Mouse (Mus musculus) adrenal gland, adult 2 months (tissue): ENCODE measurements around the gene Ak5. TPM values are rescaled to one million over a fixed set of nuclear protein-coding genes. Genes with fewer than 3 reads are reported as not detected.
"Not testable (repeated sequence)": the region's sequence is repeated elsewhere in the genome, so short reads cannot be mapped to it uniquely, and the experiment has no call there.

ENCODE experiments used
- DNase-seq: peaks from one replicate; pipeline ENCODE4 v3.0.0; 2021
- long read RNA-seq: library from polyadenylated mRNA; stranded (forward); transcript quantifications from one replicate; pipeline ENCODE4 v2.0.0, GENCODE M21; 2021
- polyA plus RNA-seq: library from polyadenylated mRNA; depleted of rRNA; stranded (reverse); fragments of >200 nt; gene quantifications from 2 replicates; pipeline ENCODE4 v1.2.3, GENCODE M21; 2012; rRNA removed
- total RNA-seq, 2 experiments: library from RNA; stranded (reverse); gene quantifications; 2 replicates each; pipeline ENCODE4 v1.2.3; 2021

Ak5 gene
- total RNA-seq (1 to 10 TPM; 3.2 to 4.8 TPM), polyA plus RNA-seq (0.48 and 0.72 TPM in 2 replicates)
- long read RNA-seq, transcript Ak5-201 (14 exons, 3,323 nt) = major isoform, 5 of 5 reads
- long read RNA-seq, partial matches to known transcripts = 0 of 5 reads
- long read RNA-seq, other reads (novel, unspliced or antisense) = 0 of 5 reads

GRCm38 (mm10) chr3:152668239-152668638 lies at the start of gene Ak5:
Gene Ak5, minus strand, starts transcription at chr3:152668360.
- DNase-seq = no peak

- DNase-seq = peak; percentile 94
These were observed 46.1 kb upstream of the Ak5 start, which contains the start of gene Pigk for GRCm38 (mm10) chr3:152713991-152714902. Gene Pigk, plus strand, starts transcription at chr3:152714100.

GRCm38 (mm10) chr3:152712957-152713356 lies 44.8 kb upstream of the Ak5 start:
- no peak for DNase-seq

GRCm38 (mm10) chr3:152709936-152710335 lies 41.8 kb upstream of the Ak5 start:
- no peak for DNase-seq

GRCm38 (mm10) chr3:152707321-152707823 lies 39.2 kb upstream of the Ak5 start:
- DNase-seq = peak; percentile 13

GRCm38 (mm10) chr3:152706901-152707300 lies 38.7 kb upstream of the Ak5 start:
- DNase-seq = no peak

GRCm38 (mm10) chr3:152705826-152706225 lies 37.7 kb upstream of the Ak5 start:
- DNase-seq = no peak

- DNase-seq = no peak
These were observed 34.2 kb upstream of the Ak5 start for GRCm38 (mm10) chr3:152702274-152702843.

GRCm38 (mm10) chr3:152701536-152701935 lies 33.4 kb upstream of the Ak5 start:
- DNase-seq = not testable (repeated sequence)

GRCm38 (mm10) chr3:152699261-152699660 lies 31.1 kb upstream of the Ak5 start:
- DNase-seq = no peak

GRCm38 (mm10) chr3:152698017-152698416 lies 29.9 kb upstream of the Ak5 start:
- no peak for DNase-seq

- no peak for DNase-seq
These were observed 26.8 kb upstream of the Ak5 start for GRCm38 (mm10) chr3:152694950-152695349.

GRCm38 (mm10) chr3:152689105-152689504 lies 20.9 kb upstream of the Ak5 start:
- peak; percentile 15 for DNase-seq

- DNase-seq = no peak
These were observed 20.4 kb upstream of the Ak5 start for GRCm38 (mm10) chr3:152688532-152688931.

- no peak for DNase-seq
These were observed 6.5 kb upstream of the Ak5 start for GRCm38 (mm10) chr3:152674663-152675062.

- DNase-seq = no peak
These were observed 1.6 kb upstream of the Ak5 start for GRCm38 (mm10) chr3:152669783-152670182.

GRCm38 (mm10) chr3:152668793-152669192 lies 633 bp upstream of the Ak5 start:
- no peak for DNase-seq

- peak; percentile 28 for DNase-seq
These were observed 576 bp downstream of the Ak5 start for GRCm38 (mm10) chr3:152667356-152668211.

GRCm38 (mm10) chr3:152666991-152667355 lies 1.2 kb downstream of the Ak5 start:
- no peak for DNase-seq

GRCm38 (mm10) chr3:152658592-152658991 lies 9.6 kb downstream of the Ak5 start:
- no peak for DNase-seq

GRCm38 (mm10) chr3:152651991-152652390 lies 16.2 kb downstream of the Ak5 start:
- DNase-seq = no peak

GRCm38 (mm10) chr3:152644610-152645009 lies 23.6 kb downstream of the Ak5 start:
- no peak for DNase-seq
